Mouse (Mus musculus) mesoderm, embryonic 11.5 days (tissue): Measurements from ENCODE around the gene Ncln.
A peak's percentile ranks its signal among the peaks of the same experiment; 100 is the strongest.

Experiments
- DNase-seq: peaks from one replicate; pipeline ENCODE4 v3.0.0-alpha.2; 2012; ENCODE audit warnings: low read depth, low spot score

The Ncln gene

GRCm38 (mm10) chr10:81489941-81490340, 6.3 kb downstream of the Ncln start:
- DNase-seq: no peak

GRCm38 (mm10) chr10:81488081-81488480, 8.1 kb downstream of the Ncln start:
- no peak for DNase-seq

- DNase-seq: no peak
Measured at GRCm38 (mm10) chr10:81486496-81486895, 9.7 kb downstream of the Ncln start.

DNA sequence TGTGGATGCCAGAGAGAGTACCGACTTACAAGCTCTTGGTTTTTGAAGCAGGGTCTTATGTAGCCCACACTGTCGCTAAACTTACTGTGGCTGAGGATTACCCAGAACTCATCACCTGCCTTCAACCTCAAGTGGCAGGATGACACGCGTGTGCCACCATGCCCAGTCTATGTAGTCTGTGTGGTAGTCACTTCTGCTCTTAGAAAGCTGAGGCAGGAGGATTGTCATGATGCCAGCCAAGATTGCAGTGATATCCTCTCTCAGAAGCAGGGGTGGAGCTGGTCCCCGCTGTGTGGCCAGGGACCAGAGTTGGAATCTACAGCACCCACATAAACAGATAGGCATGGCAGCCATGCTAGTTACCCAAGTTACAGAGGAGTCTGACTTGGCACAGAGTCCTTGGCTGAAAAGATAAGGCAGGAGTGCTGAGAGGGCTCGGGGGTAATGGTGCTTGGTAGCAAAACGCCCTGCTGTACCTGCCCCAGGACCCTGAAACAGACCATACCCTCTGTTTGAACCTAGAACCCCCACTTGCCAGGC, 10.6 kb downstream of the Ncln start:
- no peak for DNase-seq

GRCm38 (mm10) chr10:81485060-81485449, 11.1 kb downstream of the Ncln start:
- DNase-seq: no peak

DNA sequence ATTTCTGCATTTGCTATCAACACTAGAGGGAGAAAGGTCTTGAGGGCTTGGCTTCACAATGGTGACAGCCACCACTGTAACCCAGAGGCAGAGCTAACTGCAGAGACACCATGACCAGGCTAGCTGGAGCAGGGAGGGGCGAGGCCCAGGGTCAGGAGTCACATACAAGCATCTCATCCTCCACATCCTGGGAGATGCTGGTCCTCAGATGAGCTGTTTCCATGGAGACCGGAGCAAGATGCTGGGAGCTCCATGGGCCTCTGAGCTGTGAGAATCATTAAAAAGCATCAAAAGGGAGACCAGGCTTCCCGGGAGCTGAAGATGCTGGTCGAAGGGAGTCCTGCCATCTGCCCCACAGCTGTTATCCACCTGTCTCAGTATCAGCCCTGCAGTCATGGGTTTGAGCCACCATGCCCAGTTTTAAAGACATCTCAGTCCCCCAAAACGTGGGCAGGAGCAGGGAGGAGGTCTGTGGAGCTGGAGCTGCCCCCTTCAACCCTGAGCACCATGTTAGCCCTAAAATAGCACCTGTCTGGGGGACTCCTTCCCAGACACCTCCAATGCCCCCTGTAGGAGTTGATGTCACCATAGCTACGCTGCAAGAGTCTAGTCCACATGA, 11.6 kb downstream of the Ncln start:
- peak; percentile 39 for DNase-seq

DNA sequence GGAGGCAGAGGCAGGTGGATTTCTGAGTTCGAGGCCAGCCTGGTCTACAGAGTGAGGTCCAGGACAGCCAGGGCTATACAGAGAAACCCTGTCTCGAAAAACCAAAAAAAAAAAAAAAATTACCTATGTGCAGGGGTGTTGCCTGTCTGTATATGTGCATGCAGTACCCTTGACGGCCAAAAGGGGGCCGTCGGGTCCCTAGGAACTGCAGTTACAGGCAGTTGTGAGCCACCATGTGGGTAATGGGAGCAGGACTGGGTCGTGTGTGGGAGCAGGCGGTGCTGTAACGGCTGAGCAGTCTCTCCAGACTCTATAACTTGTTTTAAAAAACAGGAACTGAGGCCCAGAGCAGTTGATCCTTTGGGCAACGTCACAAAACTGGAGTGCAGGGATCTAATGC, 12.2 kb downstream of the Ncln start:
- DNase-seq: peak; percentile 77

GRCm38 (mm10) chr10:81482533-81482889, 13.7 kb downstream of the Ncln start, which contains the start of gene Celf5:
Celf5 (minus strand) TSS chr10:81482709.
- DNase-seq: peak; percentile 52

DNA sequence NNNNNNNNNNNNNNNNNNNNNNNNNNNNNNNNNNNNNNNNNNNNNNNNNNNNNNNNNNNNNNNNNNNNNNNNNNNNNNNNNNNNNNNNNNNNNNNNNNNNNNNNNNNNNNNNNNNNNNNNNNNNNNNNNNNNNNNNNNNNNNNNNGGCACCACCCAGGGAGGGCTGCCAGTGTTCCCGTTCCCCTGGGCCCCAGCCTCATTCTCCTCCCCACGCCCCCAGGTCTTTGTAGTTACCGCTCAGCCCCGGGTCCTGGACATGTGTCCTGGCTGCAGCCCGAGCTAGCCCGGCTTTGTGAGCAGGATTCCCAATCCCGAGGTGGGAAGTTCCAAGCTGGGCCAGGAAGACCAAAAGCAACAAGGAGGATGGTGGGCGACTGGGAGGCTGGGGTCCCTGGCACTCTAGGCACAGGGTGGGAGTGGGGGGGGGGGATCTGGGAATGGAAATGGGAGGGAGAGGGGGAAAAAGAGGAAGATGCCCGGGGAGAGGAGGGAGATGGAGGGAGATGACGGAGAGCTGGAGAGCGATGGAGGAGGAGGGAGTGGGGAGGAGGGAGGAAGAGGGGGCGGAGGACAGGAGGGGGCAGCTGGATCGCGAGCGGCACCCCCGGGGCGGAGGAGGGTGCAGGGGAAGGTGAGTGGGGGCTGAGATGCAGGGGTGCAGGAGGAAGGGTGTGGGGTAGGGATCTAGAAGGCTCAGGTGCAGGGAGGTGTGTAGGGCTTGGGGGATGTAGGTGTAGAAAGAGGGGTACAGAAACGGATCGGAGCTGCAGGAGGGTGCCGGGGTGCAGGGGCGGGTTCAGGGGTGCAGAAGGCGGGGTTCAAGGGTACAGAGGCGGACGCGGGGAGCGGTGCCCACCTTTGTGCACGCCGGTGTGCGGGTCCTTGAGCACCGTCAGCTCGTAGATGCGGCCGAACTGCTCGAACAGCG, 14.3 kb downstream of the Ncln start:
- no peak for DNase-seq

DNA sequence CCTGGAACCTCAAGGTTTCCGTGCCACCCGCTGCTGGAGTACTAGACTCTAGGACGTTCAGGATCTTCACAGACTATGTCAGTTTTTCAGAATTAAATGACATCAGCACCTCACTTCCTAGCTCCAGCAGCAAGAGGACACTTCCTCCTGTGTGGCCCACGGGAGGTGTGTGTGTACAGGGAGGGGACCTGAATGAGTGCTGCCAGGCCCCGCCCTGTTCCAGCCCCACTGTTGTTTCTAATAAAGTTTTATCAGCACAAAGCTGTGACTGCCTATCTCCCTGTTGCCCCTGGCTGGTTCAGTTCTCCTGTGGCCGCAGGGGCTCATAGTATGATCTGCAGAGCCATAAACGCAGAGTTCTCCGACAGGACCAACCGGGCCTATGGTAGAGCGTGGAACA, 21.7 kb downstream of the Ncln start:
- DNase-seq: no peak

GRCm38 (mm10) chr10:81473003-81473451, 23.2 kb downstream of the Ncln start:
- peak; percentile 76 for DNase-seq

DNA sequence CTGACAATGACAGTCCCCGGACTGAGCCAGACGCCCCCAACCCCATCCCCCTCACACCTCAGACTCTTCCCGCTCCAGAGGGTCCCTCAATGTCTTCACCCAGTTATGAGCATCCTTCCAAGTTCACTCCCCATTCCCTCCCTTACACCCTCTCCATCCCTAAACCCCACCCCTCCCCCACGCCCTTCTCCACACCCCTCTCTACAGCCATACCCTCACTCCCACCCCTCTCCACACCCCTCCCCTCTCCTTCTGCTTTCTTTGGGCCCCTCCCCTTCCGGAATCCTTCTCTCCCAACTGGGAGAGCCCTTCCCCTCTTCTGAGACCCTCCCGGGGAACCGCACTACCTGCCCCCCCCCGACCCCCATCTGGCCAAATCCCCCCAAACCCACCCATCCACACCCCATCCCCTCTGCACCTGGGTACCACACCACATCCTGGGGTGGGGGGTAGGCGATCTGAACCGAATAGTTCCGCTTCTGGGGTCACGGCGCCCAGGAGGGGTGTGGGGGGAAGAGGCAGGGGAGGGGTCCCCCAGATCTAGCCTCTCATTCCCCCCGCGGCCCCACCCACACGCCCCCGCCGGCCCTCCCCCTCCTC, 23.7 kb downstream of the Ncln start:
- no peak for DNase-seq

- no peak for DNase-seq
Measured at GRCm38 (mm10) chr10:81470454-81470853, 25.7 kb downstream of the Ncln start.

DNA sequence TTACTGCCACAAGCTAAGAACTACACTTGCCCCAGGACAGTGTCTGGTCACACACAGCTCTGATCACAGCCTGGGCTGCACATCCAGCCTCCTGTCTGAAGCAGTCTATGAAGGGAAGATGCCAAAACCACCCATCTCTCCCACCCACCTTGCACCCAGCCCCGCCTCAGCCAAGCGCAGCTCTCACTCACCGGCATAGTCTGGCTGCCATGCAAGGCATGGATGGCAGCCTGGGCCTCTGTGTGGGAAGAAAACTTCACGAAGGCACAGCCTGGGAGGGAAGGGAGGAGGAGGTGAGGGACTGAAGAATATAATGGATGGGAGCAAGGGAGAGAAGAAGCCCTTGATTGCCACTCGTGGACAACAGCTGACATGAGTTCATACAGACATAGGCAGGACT, 26.9 kb downstream of the Ncln start:
- no peak for DNase-seq

- no peak for DNase-seq
Measured at GRCm38 (mm10) chr10:81467670-81468235, 28.4 kb downstream of the Ncln start.

- DNase-seq: no peak
Measured at GRCm38 (mm10) chr10:81466881-81467280, 29.3 kb downstream of the Ncln start.

DNA sequence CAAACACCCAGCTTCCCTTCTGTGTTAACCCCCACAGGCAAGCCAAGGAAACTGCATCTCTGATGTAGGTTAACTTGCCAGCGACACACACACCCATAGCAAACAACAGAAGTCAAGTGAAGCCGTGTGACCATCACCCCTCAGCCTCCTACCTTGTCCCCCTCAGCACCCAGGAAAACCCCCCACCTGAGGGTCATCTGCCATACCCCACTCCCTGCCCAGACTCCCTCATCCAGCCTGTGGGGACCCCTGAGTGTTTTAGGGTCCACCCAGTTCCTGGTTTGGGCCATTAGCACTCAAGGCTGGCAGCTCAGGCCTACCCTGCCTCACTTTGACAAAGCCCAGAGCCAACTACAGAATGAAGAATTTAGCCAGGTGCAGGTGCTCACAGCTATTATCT, 30.1 kb downstream of the Ncln start:
- DNase-seq: no peak

DNA sequence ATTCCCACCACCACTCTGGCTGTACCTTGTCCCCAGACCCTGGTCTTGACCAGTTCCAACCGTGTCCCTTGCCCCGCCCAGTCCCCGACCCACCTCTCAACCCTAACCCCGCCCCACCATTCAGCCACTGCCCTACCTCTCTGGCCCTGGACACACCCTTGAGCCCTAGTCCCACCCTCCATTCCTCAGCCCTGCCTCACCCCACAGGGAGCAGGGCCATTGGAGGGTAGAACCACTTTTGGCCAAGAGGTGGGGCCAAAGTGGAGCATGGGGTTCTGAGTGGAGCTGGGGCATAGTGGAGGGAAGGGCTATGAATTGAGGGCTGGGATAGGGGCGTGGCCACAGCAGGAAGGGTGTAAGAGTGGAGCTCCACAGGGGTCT, 30.9 kb downstream of the Ncln start:
- DNase-seq: no peak

GRCm38 (mm10) chr10:81464405-81465264, 31.6 kb downstream of the Ncln start:
- peak; percentile 60 for DNase-seq

- no peak for DNase-seq
Measured at GRCm38 (mm10) chr10:81463531-81463930, 32.7 kb downstream of the Ncln start.

- DNase-seq: no peak
Measured at GRCm38 (mm10) chr10:81462917-81463316, 33.3 kb downstream of the Ncln start.
